Mouse (Mus musculus) liver, embryonic 14.5 days (tissue): ENCODE results near the gene Mafb. TPM values are rescaled to one million over a fixed set of nuclear protein-coding genes. Genes with fewer than 3 reads are reported as not detected.
A peak's percentile ranks its signal among the peaks of the same experiment; 100 is the strongest.

ENCODE experiments used
- ATAC-seq: fragments of 200-750 bp; cut with Nextera tagmentation; 2 replicates; pipeline ENCODE4 v1.8.0; 2017; ENCODE audit warnings: moderate number of reproducible peaks, mild to moderate bottlenecking, moderate library complexity; ENCODE audit not compliant: insufficient read depth
- DNase-seq, 3 experiments: peaks; one replicate each; pipeline ENCODE4 v3.0.0-alpha.2; 2012 to 2013; ENCODE audit warnings: low read depth in 3 of 3, low spot score in 3 of 3
- H3K27ac ChIP-seq: fragments of 300-500 bp; sonication (generic); 2 replicates; pipeline ENCODE4 v1.5.1; 2014; ENCODE audit warnings: moderate library complexity, mild to moderate bottlenecking, control low read depth, inconsistent platforms
- H3K27me3 ChIP-seq: fragments of 300-500 bp; sonication (generic); 2 replicates; pipeline ENCODE4 v1.6.1; 2014; ENCODE audit warnings: mild to moderate bottlenecking, low read length, moderate library complexity; ENCODE audit not compliant: control insufficient read depth, insufficient read depth
- H3K36me3 ChIP-seq: fragments of 300-500 bp; sonication (generic); replicated peaks from 2 replicates; pipeline ENCODE4 v1.6.1; 2014; ENCODE audit warnings: low read depth; ENCODE audit not compliant: control insufficient read depth, insufficient read depth
- H3K4me1 ChIP-seq, 2 experiments: fragments of 200-500 bp in 1 of 2; fragments of 300-500 bp in 1 of 2; sonication (generic) in 1 of 2; replicated peaks; 2 replicates each; pipeline ENCODE4 v1.6.1; 2012 to 2014; ENCODE audit warnings: antibody characterized with exemption in 1 of 2, inconsistent platforms in 1 of 2, low read length in 1 of 2; ENCODE audit not compliant: control insufficient read depth in 2 of 2, insufficient read depth in 2 of 2
- H3K4me2 ChIP-seq: fragments of 300-500 bp; sonication (generic); 2 replicates; pipeline ENCODE4 v1.6.1; 2014; ENCODE audit warnings: low read depth, mild to moderate bottlenecking, control low read depth, moderate library complexity
- H3K4me3 ChIP-seq, 2 experiments: fragments of 200-500 bp in 1 of 2; fragments of 300-500 bp in 1 of 2; sonication (generic) in 1 of 2; 2 replicates each; pipeline ENCODE4 v1.5.1; 2012 to 2014; ENCODE audit warnings: low read depth in 2 of 2, low read length in 2 of 2, mild to moderate bottlenecking in 2 of 2, control low read depth in 1 of 2, inconsistent platforms in 1 of 2, moderate library complexity in 1 of 2; ENCODE audit not compliant: insufficient read depth in 1 of 2
- H3K9ac ChIP-seq: fragments of 300-500 bp; sonication (generic); replicated peaks from 2 replicates; pipeline ENCODE4 v1.6.1; 2014; ENCODE audit warnings: mild to moderate bottlenecking, control low read depth, moderate library complexity
- H3K9me3 ChIP-seq: fragments of 300-500 bp; sonication (generic); 2 replicates; pipeline ENCODE4 v1.6.1; 2016; ENCODE audit warnings: low read length, mixed read lengths; ENCODE audit not compliant: control insufficient read depth
- CTCF ChIP-seq: IDR thresholded peaks from 2 replicates; pipeline ENCODE4 v1.5.1; 2016; ENCODE audit warnings: antibody characterized with exemption, low read depth, control low read depth
- EP300 ChIP-seq: IDR thresholded peaks from 2 replicates; pipeline ENCODE4 v1.6.1; 2016; ENCODE audit warnings: antibody characterized with exemption, low read depth
- WGBS: fragments of 180-500 bp; shearing (Covaris S2); extraction: QIAGEN DNeasy Blood & Tissue Kit; methylation state at CpG from one replicate; pipeline ENCODE4 v1.1.7; 2014; ENCODE audit not compliant: insufficient replicate concordance; 5-methylcytosine and 5-hydroxymethylcytosine counted together
- polyA plus RNA-seq, 2 experiments: library from polyadenylated mRNA; depleted of rRNA in 1 of 2; stranded (reverse) in 1 of 2; unstranded in 1 of 2; fragments of >200 nt; fragmentation: Nextera tagmentation in 1 of 2; extraction: Ambion mirVana in 1 of 2; gene quantifications; 2 replicates each; pipeline versions ENCODE4 v1.2.1 to v1.2.3; 2012 to 2014

Mafb gene
- polyA plus RNA-seq (2012; rRNA removed) (2.0 and 2.2 TPM in 2 replicates), polyA plus RNA-seq (2014; fragmentation: Nextera tagmentation; extraction: Ambion mirVana) (2.3 and 2.6 TPM in 2 replicates)

- Histone ChIP-seq H3K4me2 (peak within 1 kb of the TSS; percentile 64), H3K4me3 (peak within 1 kb of the TSS; percentile 34 to 50), H3K9me3 (no peaks in the 10 kb centered on the region), H3K9ac (no peak within 1 kb of the TSS), H3K36me3 (no peaks in the 10 kb centered on the region), H3K27ac (no peak within 1 kb of the TSS), H3K4me1 (no peaks in the 10 kb centered on the region), H3K27me3 (peaks cover 100% of the 10 kb centered on the region)
- ATAC-seq (peak; percentile 83), DNase-seq (peak; percentile 41 to 44 (median 42))
- TF ChIP-seq EP300: no peak
- TF ChIP-seq CTCF: no peak
- 0% methylated on average over 28 of the region's 37 CpGs for WGBS
Measured at GRCm38 (mm10) chr2:160366980-160367338, at the start of gene Mafb. Gene Mafb, minus strand, starts transcription at chr2:160367065.

GRCm38 (mm10) chr2:160415161-160415560 is 48.3 kb upstream of the Mafb start:
- Histone ChIP-seq H3K27ac (no peak overlapping the region), H3K36me3 (no peaks in the 10 kb centered on the region), H3K4me3 (no peak overlapping the region), H3K9ac (no peak overlapping the region), H3K4me2 (no peak overlapping the region), H3K4me1 (no peaks in the 10 kb centered on the region), H3K27me3 (no peaks in the 10 kb centered on the region), H3K9me3 (no peaks in the 10 kb centered on the region)
- DNase-seq (no peak), ATAC-seq (no peak)
- no peak for TF ChIP-seq CTCF
- TF ChIP-seq EP300: no peak
- 59% methylated on average over 8 of the region's 8 CpGs for WGBS

DNA sequence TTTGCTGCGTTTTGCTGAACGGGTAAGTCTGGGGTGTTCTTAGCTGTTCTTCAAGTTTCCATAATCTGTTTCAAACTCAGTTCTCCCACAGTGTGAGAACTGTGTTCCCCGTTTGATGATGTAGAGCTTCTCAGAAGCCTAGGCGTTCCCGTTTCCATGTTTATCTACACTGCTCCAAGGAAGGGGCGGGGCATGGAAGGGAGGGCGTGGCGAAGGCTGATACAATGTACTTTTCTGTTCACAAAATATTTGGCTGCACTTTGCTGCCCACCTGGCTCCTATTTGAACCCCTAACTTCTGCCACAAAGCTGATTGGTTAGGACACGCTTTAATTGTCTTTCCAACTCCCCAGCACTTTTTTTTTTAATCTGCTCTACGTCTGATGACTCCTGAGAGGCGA is 47.9 kb upstream of the Mafb start:
- Histone ChIP-seq H3K36me3 (no peaks in the 10 kb centered on the region), H3K27ac (no peak overlapping the region), H3K4me1 (no peaks in the 10 kb centered on the region), H3K9me3 (no peaks in the 10 kb centered on the region), H3K4me3 (no peak overlapping the region), H3K27me3 (no peaks in the 10 kb centered on the region), H3K4me2 (no peak overlapping the region), H3K9ac (no peak overlapping the region)
- 79% methylated on average over 11 of the region's 11 CpGs for WGBS
- ATAC-seq: no peak
- TF ChIP-seq EP300 (no peak), CTCF (no peak)
- DNase-seq: no peak

GRCm38 (mm10) chr2:160413982-160414381 is 47.1 kb upstream of the Mafb start:
- no peak overlapping the region for H3K4me3 ChIP-seq
- H3K4me1 ChIP-seq: no peaks in the 10 kb centered on the region
- DNase-seq (no peak), ATAC-seq (no peak)
- no peak overlapping the region for H3K4me2 ChIP-seq
- H3K9me3 ChIP-seq: no peaks in the 10 kb centered on the region
- no peaks in the 10 kb centered on the region for H3K27me3 ChIP-seq
- H3K27ac ChIP-seq: no peak overlapping the region
- H3K36me3 ChIP-seq: no peaks in the 10 kb centered on the region
- 93% methylated on average over 5 of the region's 5 CpGs for WGBS
- H3K9ac ChIP-seq: no peak overlapping the region
- TF ChIP-seq EP300: no peak
- peak; percentile 64 for TF ChIP-seq CTCF

DNA sequence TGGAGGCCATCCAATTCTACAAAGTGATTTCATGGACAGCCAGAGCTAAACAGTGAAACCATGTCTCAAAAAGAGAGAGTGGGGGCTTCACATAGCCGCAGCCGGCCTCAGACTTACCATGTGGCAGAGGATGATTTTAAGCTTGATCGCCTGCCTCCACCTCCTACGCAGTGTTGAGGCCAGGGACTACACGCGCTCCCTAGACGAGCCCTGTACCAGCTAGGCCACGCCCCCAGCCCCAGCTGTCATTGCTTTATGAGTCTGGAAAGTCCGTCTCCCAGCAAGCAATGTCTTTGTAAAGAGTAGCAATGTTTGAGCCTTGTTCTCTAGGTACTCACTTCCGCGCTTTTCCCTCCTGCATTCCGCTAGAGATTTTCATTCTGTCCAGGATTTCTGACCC is 46.2 kb upstream of the Mafb start:
- Histone ChIP-seq H3K27ac (no peak overlapping the region), H3K27me3 (no peaks in the 10 kb centered on the region), H3K36me3 (no peaks in the 10 kb centered on the region), H3K4me1 (no peaks in the 10 kb centered on the region), H3K9me3 (no peaks in the 10 kb centered on the region), H3K4me2 (no peak overlapping the region), H3K4me3 (no peak overlapping the region), H3K9ac (no peak overlapping the region)
- ATAC-seq (no peak), DNase-seq (no peak)
- 55% methylated on average over 12 of the region's 12 CpGs for WGBS
- no peak for TF ChIP-seq EP300
- TF ChIP-seq CTCF: no peak
